Mouse (Mus musculus) heart, adult 2 months (tissue): ENCODE data around the gene Ctnnb1.

Source experiments
- EP300 ChIP-seq: fragments of 200-500 bp; IDR thresholded peaks from 2 replicates; pipeline ENCODE4 v1.6.1; 2011; ENCODE audit warnings: low read depth, low read length, control low read depth; ENCODE audit not compliant: insufficient read depth
- POLR2A ChIP-seq: fragments of 200-500 bp; IDR thresholded peaks from 2 replicates; pipeline ENCODE4 v1.6.1; 2011; ENCODE audit warnings: mild to moderate bottlenecking, low read depth, low read length, control low read depth; ENCODE audit not compliant: insufficient read depth

DNA sequence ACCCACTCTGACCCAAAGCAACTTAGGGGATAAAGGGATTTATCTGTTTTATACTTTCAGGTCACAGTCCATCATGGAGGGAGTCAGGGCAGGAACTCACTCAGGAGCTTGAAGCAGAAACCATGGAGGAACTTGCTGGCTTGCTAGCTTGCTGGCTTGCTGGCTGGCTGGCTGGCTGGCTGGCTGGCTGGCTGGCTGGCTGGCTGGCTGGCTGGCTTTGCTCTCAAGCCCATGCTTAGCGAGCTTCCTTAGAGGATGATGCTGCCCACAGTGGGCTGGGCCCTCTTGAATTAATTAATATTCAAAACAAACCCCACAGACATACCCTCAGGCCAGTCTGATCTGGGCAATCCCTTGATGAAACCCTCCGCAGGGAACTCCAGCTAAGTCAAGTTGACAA lies 62.8 kb downstream of the Ctnnb1 start:
- TF ChIP-seq POLR2A (no peak), EP300 (no peak)
